Mouse (Mus musculus) urinary bladder, postnatal 14 days (tissue): ENCODE data around the gene Gm20388.

Source experiments
- DNase-seq: peaks from one replicate; pipeline ENCODE4 v3.0.0; 2021; ENCODE audit warnings: low spot score

The Gm20388 gene

DNA sequence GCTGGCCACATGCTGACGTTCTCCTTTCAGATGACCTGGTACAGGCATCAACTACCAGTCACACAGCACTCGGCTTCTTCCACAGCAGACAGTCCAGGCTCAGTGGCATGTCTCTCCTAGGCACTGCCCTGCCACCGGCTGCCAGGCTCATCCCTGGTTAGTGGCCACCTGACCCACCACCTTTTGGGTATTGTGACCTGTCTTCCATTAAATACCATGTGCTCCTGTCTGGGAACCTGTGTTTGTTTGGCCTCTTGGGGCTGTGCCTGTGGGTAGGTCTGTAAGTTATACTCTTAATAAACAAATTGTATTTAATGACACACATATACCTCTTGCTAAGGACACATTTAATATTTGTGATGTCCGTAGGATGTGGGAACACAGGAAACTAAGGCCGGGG lies 460.5 kb downstream of the Gm20388 start:
- DNase-seq = no peak

DNA sequence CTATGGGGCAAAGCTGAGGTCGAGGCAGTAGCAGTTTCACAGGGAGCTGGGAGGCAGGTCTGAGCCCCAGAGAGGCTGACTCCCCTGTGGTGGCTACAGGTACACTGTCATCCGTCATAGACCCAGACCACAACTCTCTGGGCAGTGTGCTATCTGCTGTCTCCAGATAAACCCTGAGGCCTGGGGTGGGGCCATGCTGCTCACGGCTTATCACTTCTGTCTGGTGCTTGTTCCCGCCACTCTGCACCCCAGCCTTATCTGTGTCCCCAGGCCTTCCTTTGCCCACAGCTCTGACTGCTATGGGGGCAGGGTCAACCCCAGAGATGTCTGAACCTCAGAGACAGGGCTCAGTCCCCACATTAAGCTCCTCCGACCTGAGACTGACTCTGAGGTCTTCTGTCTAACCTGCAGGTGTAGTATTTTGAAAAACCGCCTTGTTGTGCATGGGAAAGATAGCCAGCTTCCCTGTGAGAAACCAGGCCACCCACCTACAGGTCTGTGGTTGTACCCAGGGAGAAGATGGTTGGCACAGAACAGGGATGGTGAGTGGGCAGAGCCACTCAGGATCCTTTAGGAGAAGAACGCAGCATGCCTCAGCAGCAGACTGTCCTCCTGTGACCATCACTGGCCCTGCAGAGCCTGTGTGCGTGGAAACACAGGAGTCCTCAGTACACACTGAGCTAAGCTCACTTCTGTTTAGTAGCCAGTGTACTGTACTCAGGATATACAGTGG lies 461.2 kb downstream of the Gm20388 start:
- DNase-seq = no peak

DNA sequence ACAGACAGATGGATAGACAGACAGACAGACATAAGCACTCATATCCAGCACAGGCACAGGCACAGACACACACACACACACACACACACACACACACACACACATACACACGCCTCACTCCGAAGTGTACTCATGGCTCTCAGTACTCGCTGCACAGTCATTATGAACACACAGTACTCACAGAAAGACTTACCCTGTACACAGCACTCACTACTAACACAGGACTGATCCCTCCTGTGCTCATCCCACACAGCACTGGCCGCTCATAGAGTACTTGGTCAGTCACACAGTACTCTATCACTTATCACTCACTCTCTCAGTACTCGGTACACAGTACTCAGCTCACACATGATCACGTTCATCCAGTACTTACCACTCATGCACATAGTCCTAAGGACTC lies 462.0 kb downstream of the Gm20388 start:
- no peak for DNase-seq

- no peak for DNase-seq
Observed at GRCm38 (mm10) chr8:120373621-120374020, 463.0 kb downstream of the Gm20388 start.

- peak; percentile 83 for DNase-seq
Observed at GRCm38 (mm10) chr8:120374070-120374469, 463.4 kb downstream of the Gm20388 start.

DNA sequence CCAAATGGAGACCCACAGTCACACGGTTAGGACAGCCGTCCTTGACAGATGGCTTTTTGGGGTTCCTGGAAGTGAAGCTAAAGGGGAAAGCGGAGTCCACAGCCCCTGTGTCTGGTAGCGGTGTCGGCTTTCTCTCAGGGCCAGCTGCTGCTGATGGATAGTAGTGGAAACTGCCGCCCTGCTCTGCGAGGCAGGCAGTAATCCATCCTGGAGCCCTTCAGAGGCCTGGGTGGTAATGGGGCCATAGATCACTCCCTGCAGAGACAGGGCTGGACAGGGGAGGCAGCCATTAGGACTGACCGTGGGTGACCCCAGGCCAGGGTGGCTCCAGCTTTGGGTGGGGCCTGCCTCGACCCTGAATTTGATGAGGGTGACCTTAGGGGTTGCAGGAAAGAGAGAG lies 463.9 kb downstream of the Gm20388 start:
- no peak for DNase-seq

- DNase-seq = peak; percentile 69
Observed at GRCm38 (mm10) chr8:120375170-120375569, 464.5 kb downstream of the Gm20388 start.

- no peak for DNase-seq
Observed at GRCm38 (mm10) chr8:120376215-120376614, 465.6 kb downstream of the Gm20388 start.

DNA sequence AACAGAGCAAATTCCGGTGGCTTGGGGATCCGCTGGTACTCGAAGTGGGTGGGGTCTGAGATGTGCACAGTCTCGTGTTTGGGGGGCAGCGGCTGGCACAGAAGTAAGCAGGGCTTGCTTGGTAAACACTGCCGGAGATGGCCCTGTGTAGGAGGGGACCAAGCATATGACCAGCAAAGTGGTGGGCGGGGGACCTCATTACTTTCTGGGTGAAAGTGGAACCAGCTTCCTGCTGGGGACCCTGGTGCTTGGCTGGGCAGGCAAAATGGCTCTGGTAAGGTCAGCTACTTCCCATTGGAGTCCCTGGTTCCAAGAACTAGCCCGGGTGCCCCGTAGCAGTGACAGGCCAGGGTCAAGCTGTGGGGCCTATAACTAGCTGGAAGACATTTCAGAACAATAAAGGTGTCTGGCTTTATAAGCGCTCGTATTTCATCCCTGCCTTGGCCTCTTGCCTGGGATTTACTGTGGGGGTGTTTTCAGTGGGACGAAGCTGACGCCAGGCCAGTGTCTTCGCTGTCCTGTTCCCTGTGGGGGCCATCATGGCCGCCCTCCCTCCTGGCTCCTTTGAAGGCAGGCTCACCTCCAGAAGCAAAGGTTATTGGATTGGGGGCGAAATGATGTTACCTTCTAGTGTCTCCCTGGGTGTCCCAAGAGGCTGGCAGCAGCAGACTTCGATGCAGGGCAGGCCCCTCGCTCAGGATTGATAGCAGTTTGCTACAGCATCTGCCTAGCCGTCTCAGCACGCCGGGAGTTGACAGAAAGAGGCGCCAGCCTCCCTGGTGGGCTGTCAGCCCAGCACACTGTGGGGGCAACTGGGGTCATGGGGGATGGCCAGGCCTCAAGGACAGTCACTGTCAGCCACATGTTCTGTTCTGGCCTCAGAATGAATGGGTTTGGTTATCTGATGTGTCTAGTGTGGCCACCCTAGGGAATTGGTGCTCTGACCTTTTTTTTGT lies 466.5 kb downstream of the Gm20388 start:
- DNase-seq = peak; percentile 49

GRCm38 (mm10) chr8:120377803-120378189 lies 467.2 kb downstream of the Gm20388 start:
- DNase-seq = no peak

GRCm38 (mm10) chr8:120378306-120378705 lies 467.7 kb downstream of the Gm20388 start:
- peak; percentile 61 for DNase-seq

- DNase-seq = no peak
Observed at GRCm38 (mm10) chr8:120379015-120379414, 468.4 kb downstream of the Gm20388 start.

DNA sequence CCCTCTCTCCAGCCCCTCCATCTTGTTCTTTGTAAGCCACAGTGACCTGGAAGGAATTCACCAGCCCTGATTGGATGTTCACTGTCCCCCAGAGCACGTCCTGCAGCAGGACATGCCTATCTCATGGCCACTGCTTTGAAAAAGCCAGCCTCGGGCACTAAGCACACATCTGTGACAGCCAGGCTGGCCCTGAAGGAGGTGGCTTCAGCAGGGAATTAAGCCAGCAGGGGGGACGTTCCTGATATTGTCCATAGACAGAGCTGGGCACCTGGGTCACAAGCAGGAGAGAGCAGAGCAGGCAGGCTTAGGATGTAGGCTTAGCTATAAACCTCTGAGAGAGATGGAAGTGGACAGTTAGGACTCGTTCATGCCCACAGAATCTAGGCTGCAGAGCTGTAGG lies 471.2 kb downstream of the Gm20388 start:
- no peak for DNase-seq

DNA sequence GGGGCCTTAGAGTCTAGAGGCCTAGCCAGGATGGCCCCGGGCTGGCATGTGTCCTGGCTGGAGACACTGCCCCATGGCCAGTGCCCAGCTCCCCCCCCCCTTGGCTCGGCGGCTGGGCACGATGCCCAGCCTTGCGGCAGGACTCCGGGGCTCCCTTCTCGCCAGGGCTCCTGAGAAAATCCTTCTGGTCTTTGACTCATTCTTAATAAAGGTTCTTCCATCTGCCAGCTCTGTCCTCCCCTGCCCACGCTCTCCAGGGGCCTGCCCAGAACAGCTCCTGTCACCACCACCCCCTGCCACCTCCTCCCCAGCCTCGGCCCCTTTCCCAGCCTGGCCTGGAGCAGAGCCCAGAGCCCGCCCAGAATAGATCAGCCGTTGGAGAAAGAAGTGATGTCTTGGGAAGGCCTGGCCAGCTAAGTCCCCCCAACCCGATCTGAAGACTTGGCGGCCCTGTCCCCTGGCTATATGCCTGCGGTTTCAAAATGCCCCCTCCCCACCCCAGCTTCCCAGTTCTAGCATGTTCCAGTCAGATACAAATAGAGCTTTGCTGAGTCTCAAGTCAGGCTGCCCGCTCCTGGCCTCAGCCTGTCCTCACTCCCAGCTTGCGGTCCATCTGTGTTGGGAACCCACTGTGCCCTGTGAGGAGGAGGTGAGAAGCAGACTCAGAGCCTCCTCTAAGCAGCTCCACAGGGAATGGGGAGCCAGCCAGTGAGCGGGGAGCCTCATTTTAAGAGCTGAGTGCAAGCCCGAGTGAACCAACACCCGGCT lies 472.0 kb downstream of the Gm20388 start:
- DNase-seq = peak; percentile 79

DNA sequence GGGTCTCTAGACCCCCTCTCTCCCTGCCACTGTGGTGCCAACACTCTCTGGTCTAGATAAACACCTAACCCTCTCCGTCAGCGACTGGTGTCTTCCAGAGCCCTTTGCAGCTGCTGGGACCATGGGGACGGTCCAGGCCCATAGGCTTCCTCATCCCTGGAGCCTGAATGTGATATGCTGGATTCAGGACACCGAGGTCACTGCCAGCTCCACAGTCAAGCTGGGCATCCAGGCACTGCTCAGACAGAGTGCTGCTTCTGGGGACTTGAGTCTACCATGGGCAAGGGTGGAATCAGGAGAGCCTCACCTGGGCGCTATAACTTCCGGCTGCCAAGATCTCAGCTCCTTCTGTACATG lies 472.5 kb downstream of the Gm20388 start:
- DNase-seq = no peak

DNA sequence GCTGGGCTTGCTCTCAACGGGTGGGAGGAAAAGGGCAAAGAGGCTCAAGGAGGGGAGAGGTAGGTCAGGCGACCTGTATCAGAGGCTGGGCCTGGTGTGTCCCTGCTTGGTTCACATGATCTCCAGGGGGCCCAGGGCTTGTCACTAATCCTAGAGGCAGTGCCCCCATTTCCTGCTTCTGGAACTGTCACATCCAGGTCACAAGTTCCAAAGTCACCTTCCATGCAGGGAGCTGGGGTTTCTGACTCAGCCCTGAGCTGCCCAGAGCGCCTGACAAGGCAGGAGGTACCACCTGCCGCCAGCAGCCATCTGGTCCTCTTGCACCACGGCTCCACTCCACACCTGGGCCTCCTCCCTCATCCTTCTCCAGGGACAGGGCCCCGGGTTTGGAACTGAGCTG lies 473.1 kb downstream of the Gm20388 start:
- no peak for DNase-seq

DNA sequence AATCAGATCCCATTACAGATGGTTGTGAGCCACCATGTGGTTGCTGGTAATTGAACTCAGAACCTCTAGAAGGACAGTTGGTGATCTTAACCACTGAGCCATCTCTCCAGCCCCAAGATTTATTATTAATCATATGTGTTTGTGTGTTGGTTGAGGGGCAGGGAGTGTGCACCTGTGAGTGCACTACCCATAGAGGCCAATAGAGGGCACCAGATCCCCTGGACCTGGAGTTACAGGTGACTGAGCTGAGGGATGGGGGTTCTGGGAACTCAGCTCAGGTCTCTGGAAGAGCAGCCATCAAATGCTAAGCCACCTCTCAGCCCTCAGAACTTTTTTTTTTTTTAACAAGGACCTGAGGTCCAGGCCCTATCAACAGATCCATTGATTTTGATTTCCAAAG lies 474.1 kb downstream of the Gm20388 start:
- DNase-seq = no peak

- no peak for DNase-seq
Observed at GRCm38 (mm10) chr8:120388246-120388645, 477.6 kb downstream of the Gm20388 start.

DNA sequence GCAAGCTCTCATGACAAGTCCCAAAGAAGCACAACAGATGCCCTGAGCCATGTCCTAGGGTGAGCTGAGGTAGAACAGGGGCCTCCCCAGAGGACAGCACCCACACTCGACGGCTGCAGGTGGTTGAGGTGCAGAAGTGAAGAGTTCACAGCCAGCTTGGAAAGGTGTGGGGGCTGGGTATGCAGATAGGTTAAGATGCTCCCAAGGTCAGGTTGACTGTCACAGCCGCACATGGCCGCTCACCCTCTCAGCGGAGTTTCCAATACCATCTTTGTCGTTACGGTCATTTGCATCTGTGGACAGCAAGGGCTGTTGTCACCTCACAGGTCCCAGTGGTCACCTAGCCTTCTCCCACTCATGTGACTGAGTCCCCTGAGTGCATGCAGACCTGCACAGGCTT lies 480.0 kb downstream of the Gm20388 start:
- DNase-seq = no peak

DNA sequence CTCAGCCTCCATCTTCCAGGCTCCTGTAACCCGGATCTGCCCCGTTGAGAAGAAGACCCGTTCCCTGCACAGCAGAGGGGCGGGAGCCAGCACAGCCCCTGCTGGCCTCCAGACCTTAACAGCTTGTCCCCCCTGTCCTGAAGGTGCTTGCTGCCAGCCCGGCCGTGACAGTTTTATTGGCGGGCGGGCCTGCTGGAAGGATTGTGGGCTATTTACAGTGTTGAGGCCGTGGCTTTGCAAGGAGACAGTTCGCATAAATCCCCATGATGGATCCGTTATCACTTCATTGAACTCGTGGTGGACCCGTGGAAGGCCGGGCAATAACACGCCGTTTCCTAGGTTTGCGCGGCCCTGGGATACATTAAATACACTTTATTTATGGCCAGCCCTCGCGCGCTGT lies 481.2 kb downstream of the Gm20388 start:
- DNase-seq = no peak

GRCm38 (mm10) chr8:120393085-120393484 lies 482.4 kb downstream of the Gm20388 start:
- DNase-seq = no peak

DNA sequence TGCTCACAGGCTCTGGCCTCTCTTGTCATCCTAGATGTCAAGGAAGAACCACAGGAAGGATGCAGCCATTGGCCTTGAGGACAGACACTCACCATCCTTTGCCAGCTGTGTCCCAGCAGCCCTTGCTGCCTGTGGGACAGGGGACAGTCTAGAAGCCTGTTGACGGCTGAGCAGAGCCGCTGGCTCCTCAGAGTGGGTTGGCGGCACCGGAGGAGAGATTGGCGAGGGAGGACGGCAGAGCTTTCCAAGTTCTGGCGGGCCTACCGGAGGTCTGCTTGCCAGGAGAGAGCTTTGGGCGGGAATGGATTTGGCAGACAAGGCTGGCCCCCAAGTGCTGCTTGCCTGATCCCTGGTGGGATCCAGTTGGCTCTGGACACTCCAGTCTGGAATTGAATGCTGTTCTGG lies 483.2 kb downstream of the Gm20388 start:
- no peak for DNase-seq

DNA sequence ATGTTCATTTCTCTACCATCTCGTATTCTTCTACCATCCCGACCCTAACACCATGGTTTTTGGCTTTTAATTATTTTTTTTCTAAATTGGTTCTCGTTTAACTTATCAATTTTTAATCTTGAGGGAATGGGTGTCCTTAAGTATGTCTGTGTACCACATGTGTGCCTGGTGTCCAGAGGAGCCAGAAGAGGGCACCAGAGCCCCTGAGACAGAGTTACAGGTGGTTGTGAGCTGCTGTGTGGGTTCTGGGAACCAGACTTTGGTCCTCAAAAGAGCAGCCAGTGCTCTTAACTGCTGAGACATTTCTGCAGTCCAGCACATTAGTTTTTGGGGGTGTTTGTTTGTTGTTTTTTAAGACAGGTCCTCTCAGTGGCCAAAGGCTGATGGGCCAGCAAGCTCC lies 485.3 kb downstream of the Gm20388 start:
- no peak for DNase-seq
